Mouse (Mus musculus): ENCODE results near the gene Gm11027. TPM values are rescaled to one million over a fixed set of nuclear protein-coding genes. Genes with fewer than 3 reads are reported as not detected.
A peak's percentile ranks its signal among the peaks of the same experiment; 100 is the strongest.

Gm11027 gene
- polyA plus RNA-seq, 1 experiment: not detected

- Histone ChIP-seq H3K9me3 (ENCODE audit: control insufficient read depth, low read length) (no peaks in the 10 kb centered on the region), H3K4me3 (replicated peaks) (no peak overlapping the region), H3K27me3 (ENCODE audit: control insufficient read depth) (no peaks in the 10 kb centered on the region), H3K4me1 (ENCODE audit: control insufficient read depth) (no peaks in the 10 kb centered on the region), H3K36me3 (ENCODE audit: control insufficient read depth) (peaks cover 18% of the 10 kb centered on the region)
- no peak for TF ChIP-seq GATA1 (IDR thresholded peaks at IDR 0.05; ENCODE audit: low read length)
- TF ChIP-seq TAL1 (IDR thresholded peaks at IDR 0.05; ENCODE audit: low read length): no peak
Observed at GRCm38 (mm10) chr12:116244601-116245000, 30.6 kb upstream of the Gm11027 start.

GRCm38 (mm10) chr12:116254652-116255051 is 20.5 kb upstream of the Gm11027 start:
- Histone ChIP-seq H3K4me3 (replicated peaks) (no peak overlapping the region), H3K4me1 (ENCODE audit: control insufficient read depth) (peaks cover 16% of the 10 kb centered on the region), H3K36me3 (ENCODE audit: control insufficient read depth) (peaks cover 9% of the 10 kb centered on the region), H3K27me3 (ENCODE audit: control insufficient read depth) (no peaks in the 10 kb centered on the region), H3K9me3 (ENCODE audit: control insufficient read depth, low read length) (no peaks in the 10 kb centered on the region)
- TF ChIP-seq TAL1 (IDR thresholded peaks at IDR 0.05; ENCODE audit: low read length) (no peak), GATA1 (IDR thresholded peaks at IDR 0.05; ENCODE audit: low read length) (peak; percentile 71)

GRCm38 (mm10) chr12:116255636-116256035 is 19.6 kb upstream of the Gm11027 start:
- Histone ChIP-seq H3K27me3 (ENCODE audit: control insufficient read depth) (no peaks in the 10 kb centered on the region), H3K9me3 (ENCODE audit: control insufficient read depth, low read length) (no peaks in the 10 kb centered on the region), H3K36me3 (ENCODE audit: control insufficient read depth) (peaks cover 9% of the 10 kb centered on the region), H3K4me1 (ENCODE audit: control insufficient read depth) (peaks cover 16% of the 10 kb centered on the region), H3K4me3 (replicated peaks) (no peak overlapping the region)
- TF ChIP-seq TAL1 (IDR thresholded peaks at IDR 0.05; ENCODE audit: low read length) (no peak), GATA1 (IDR thresholded peaks at IDR 0.05; ENCODE audit: low read length) (no peak)

GRCm38 (mm10) chr12:116258321-116258720 is 16.9 kb upstream of the Gm11027 start:
- Histone ChIP-seq H3K9me3 (ENCODE audit: control insufficient read depth, low read length) (no peaks in the 10 kb centered on the region), H3K27me3 (ENCODE audit: control insufficient read depth) (no peaks in the 10 kb centered on the region), H3K4me1 (ENCODE audit: control insufficient read depth) (peaks cover 28% of the 10 kb centered on the region), H3K4me3 (replicated peaks) (no peak overlapping the region), H3K36me3 (ENCODE audit: control insufficient read depth) (peaks cover 2% of the 10 kb centered on the region)
- TF ChIP-seq GATA1 (IDR thresholded peaks at IDR 0.05; ENCODE audit: low read length) (no peak), TAL1 (IDR thresholded peaks at IDR 0.05; ENCODE audit: low read length) (no peak)

GRCm38 (mm10) chr12:116262555-116263341 is 12.4 kb upstream of the Gm11027 start, which contains the start of gene Wdr60:
Gene Wdr60, minus strand, starts transcription at chr12:116263022.
- no peaks in the 10 kb centered on the region for H3K9me3 ChIP-seq (ENCODE audit: control insufficient read depth, low read length)
- peaks cover 35% of the 10 kb centered on the region for H3K4me1 ChIP-seq (ENCODE audit: control insufficient read depth)
- no peaks in the 10 kb centered on the region for H3K27me3 ChIP-seq (ENCODE audit: control insufficient read depth)
- TF ChIP-seq TAL1 (IDR thresholded peaks at IDR 0.05; ENCODE audit: low read length): no peak
- TF ChIP-seq GATA1 (IDR thresholded peaks at IDR 0.05; ENCODE audit: low read length): no peak
- H3K4me3 ChIP-seq (replicated peaks): peak within 1 kb of the TSS; percentile 69
- H3K36me3 ChIP-seq (ENCODE audit: control insufficient read depth): no peaks in the 10 kb centered on the region

GRCm38 (mm10) chr12:116264756-116265155 is 10.4 kb upstream of the Gm11027 start:
- H3K4me3 ChIP-seq (replicated peaks): no peak overlapping the region
- no peak for TF ChIP-seq TAL1 (IDR thresholded peaks at IDR 0.05; ENCODE audit: low read length)
- no peak for TF ChIP-seq GATA1 (IDR thresholded peaks at IDR 0.05; ENCODE audit: low read length)

GRCm38 (mm10) chr12:116265275-116265674 is 9.9 kb upstream of the Gm11027 start:
- no peak overlapping the region for H3K4me3 ChIP-seq (replicated peaks)

More at GRCm38 (mm10) chr12:116264756-116265155, 10.4 kb upstream of the Gm11027 start:
- Histone ChIP-seq H3K36me3 (ENCODE audit: control insufficient read depth) (no peaks in the 10 kb centered on the region), H3K4me1 (ENCODE audit: control insufficient read depth) (peaks cover 41% of the 10 kb centered on the region), H3K27me3 (ENCODE audit: control insufficient read depth) (no peaks in the 10 kb centered on the region), H3K9me3 (ENCODE audit: control insufficient read depth, low read length) (no peaks in the 10 kb centered on the region)

GRCm38 (mm10) chr12:116269450-116269849 is 5.7 kb upstream of the Gm11027 start:
- Histone ChIP-seq H3K4me3 (replicated peaks) (no peak overlapping the region), H3K27me3 (ENCODE audit: control insufficient read depth) (no peaks in the 10 kb centered on the region), H3K36me3 (ENCODE audit: control insufficient read depth) (no peaks in the 10 kb centered on the region), H3K9me3 (ENCODE audit: control insufficient read depth, low read length) (no peaks in the 10 kb centered on the region), H3K4me1 (ENCODE audit: control insufficient read depth) (peaks cover 29% of the 10 kb centered on the region)
- TF ChIP-seq TAL1 (IDR thresholded peaks at IDR 0.05; ENCODE audit: low read length): no peak
- TF ChIP-seq GATA1 (IDR thresholded peaks at IDR 0.05; ENCODE audit: low read length): no peak

More at GRCm38 (mm10) chr12:116265275-116265674, 9.9 kb upstream of the Gm11027 start:
- TF ChIP-seq GATA1 (IDR thresholded peaks at IDR 0.05; ENCODE audit: low read length): no peak
- TF ChIP-seq TAL1 (IDR thresholded peaks at IDR 0.05; ENCODE audit: low read length): no peak
- Histone ChIP-seq H3K9me3 (ENCODE audit: control insufficient read depth, low read length) (no peaks in the 10 kb centered on the region), H3K4me1 (ENCODE audit: control insufficient read depth) (peaks cover 41% of the 10 kb centered on the region), H3K36me3 (ENCODE audit: control insufficient read depth) (no peaks in the 10 kb centered on the region), H3K27me3 (ENCODE audit: control insufficient read depth) (no peaks in the 10 kb centered on the region)

GRCm38 (mm10) chr12:116270538-116270937 is 4.6 kb upstream of the Gm11027 start:
- Histone ChIP-seq H3K9me3 (ENCODE audit: control insufficient read depth, low read length) (no peaks in the 10 kb centered on the region), H3K4me1 (ENCODE audit: control insufficient read depth) (peaks cover 19% of the 10 kb centered on the region), H3K4me3 (replicated peaks) (no peak overlapping the region), H3K36me3 (ENCODE audit: control insufficient read depth) (no peaks in the 10 kb centered on the region), H3K27me3 (ENCODE audit: control insufficient read depth) (no peaks in the 10 kb centered on the region)
- TF ChIP-seq TAL1 (IDR thresholded peaks at IDR 0.05; ENCODE audit: low read length) (no peak), GATA1 (IDR thresholded peaks at IDR 0.05; ENCODE audit: low read length) (no peak)
